Mouse (Mus musculus): ENCODE measurements around the gene Rspo4. TPM values are rescaled to one million over a fixed set of nuclear protein-coding genes. Genes with fewer than 3 reads are reported as not detected.

Rspo4 gene
- polyA plus RNA-seq, 1 experiment from 2014 or later: not detected

GRCm38 (mm10) chr2:151914120-151914519 lies 71.4 kb downstream of the Rspo4 start:
- H3K4me1 ChIP-seq (replicated peaks): 0 out of 2 replicates have a peak, but pooled peaks cover 3% of the 10 kb centered on the region
- no peak for ATAC-seq (ENCODE audit: low read depth)
- H3K27ac ChIP-seq: no peak overlapping the region
- H3K9me3 ChIP-seq (replicated peaks): no peaks in the 10 kb centered on the region
- no peak for DNase-seq
- whole genome bisulfite sequencing (ENCODE audit: insufficient replicate concordance): 60% methylated on average over 5 of the region's 5 CpGs
- no peaks in the 10 kb centered on the region for H3K27me3 ChIP-seq
- H3K36me3 ChIP-seq: no peaks in the 10 kb centered on the region
- H3K9ac ChIP-seq: no peak overlapping the region
- no peak overlapping the region for H3K4me2 ChIP-seq
- no peak overlapping the region for H3K4me3 ChIP-seq (replicated peaks)

GRCm38 (mm10) chr2:151915111-151915510 lies 72.4 kb downstream of the Rspo4 start:
- DNase-seq (no peak), ATAC-seq (ENCODE audit: low read depth) (no peak)
- no peaks in the 10 kb centered on the region for H3K9me3 ChIP-seq (replicated peaks)
- H3K9ac ChIP-seq: no peak overlapping the region
- H3K27me3 ChIP-seq: no peaks in the 10 kb centered on the region
- no peaks in the 10 kb centered on the region for H3K36me3 ChIP-seq
- H3K4me3 ChIP-seq (replicated peaks): no peak overlapping the region
- 0 out of 2 replicates have a peak, but pooled peaks cover 3% of the 10 kb centered on the region for H3K4me1 ChIP-seq (replicated peaks)
- no peak overlapping the region for H3K4me2 ChIP-seq
- H3K27ac ChIP-seq: no peak overlapping the region
- 15% methylated on average over 2 of the region's 2 CpGs for WGBS (ENCODE audit: insufficient replicate concordance)

- H3K4me2 ChIP-seq: no peak overlapping the region
- DNase-seq (no peak), ATAC-seq (ENCODE audit: low read depth) (no peak)
- H3K4me3 ChIP-seq (replicated peaks): no peak overlapping the region
- 61% methylated on average over 13 of the region's 13 CpGs for WGBS (ENCODE audit: insufficient replicate concordance)
- no peak overlapping the region for H3K27ac ChIP-seq
- no peaks in the 10 kb centered on the region for H3K27me3 ChIP-seq
- H3K4me1 ChIP-seq (replicated peaks): 0 out of 2 replicates have a peak, but pooled peaks cover 2% of the 10 kb centered on the region
- H3K36me3 ChIP-seq: no peaks in the 10 kb centered on the region
- H3K9ac ChIP-seq: no peak overlapping the region
- H3K9me3 ChIP-seq (replicated peaks): no peaks in the 10 kb centered on the region
These were observed 73.5 kb downstream of the Rspo4 start for GRCm38 (mm10) chr2:151916061-151916831.

GRCm38 (mm10) chr2:151919140-151919539 lies 76.4 kb downstream of the Rspo4 start:
- ATAC-seq (ENCODE audit: low read depth) (no peak), DNase-seq (no peak)
- H3K36me3 ChIP-seq: no peaks in the 10 kb centered on the region
- no peak overlapping the region for H3K4me2 ChIP-seq
- H3K9me3 ChIP-seq (replicated peaks): no peaks in the 10 kb centered on the region
- no peaks in the 10 kb centered on the region for H3K27me3 ChIP-seq
- H3K27ac ChIP-seq: no peak overlapping the region
- no peak overlapping the region for H3K9ac ChIP-seq
- no peak overlapping the region for H3K4me3 ChIP-seq (replicated peaks)
- 62% methylated on average over 9 of the region's 9 CpGs for WGBS (ENCODE audit: insufficient replicate concordance)
- no peaks in the 10 kb centered on the region for H3K4me1 ChIP-seq (replicated peaks)

GRCm38 (mm10) chr2:151921068-151921467 lies 78.3 kb downstream of the Rspo4 start:
- Histone ChIP-seq H3K4me2 (no peak overlapping the region), H3K36me3 (no peaks in the 10 kb centered on the region), H3K9me3 (replicated peaks) (no peaks in the 10 kb centered on the region), H3K27me3 (no peaks in the 10 kb centered on the region), H3K27ac (no peak overlapping the region), H3K4me3 (replicated peaks) (no peak overlapping the region), H3K4me1 (replicated peaks) (peaks cover 6% of the 10 kb centered on the region; the same call in 1 of the 2 replicates), H3K9ac (no peak overlapping the region)
- DNase-seq (no peak), ATAC-seq (ENCODE audit: low read depth) (no peak)
- WGBS (ENCODE audit: insufficient replicate concordance): 54% methylated on average over 8 of the region's 8 CpGs

- H3K27me3 ChIP-seq: no peaks in the 10 kb centered on the region
- no peak for ATAC-seq (ENCODE audit: low read depth)
- H3K4me1 ChIP-seq (replicated peaks): peaks cover 6% of the 10 kb centered on the region; the same call in 1 of the 2 replicates
- H3K4me3 ChIP-seq (replicated peaks): no peak overlapping the region
- H3K9ac ChIP-seq: no peak overlapping the region
- WGBS (ENCODE audit: insufficient replicate concordance): 52% methylated on average over 4 of the region's 4 CpGs
- DNase-seq: no peak
- H3K27ac ChIP-seq: no peak overlapping the region
- no peak overlapping the region for H3K4me2 ChIP-seq
- no peaks in the 10 kb centered on the region for H3K9me3 ChIP-seq (replicated peaks)
- H3K36me3 ChIP-seq: no peaks in the 10 kb centered on the region
These were observed 78.9 kb downstream of the Rspo4 start for GRCm38 (mm10) chr2:151921596-151921995.

Other genes with a start within 250 kb of the Rspo4 start
- 0.06 TPM in 1 of 2 replicates, not detected in the other for gene Snph, start 210.3 kb upstream of the Rspo4 start, polyA plus RNA-seq (2015; fragmentation: Nextera tagmentation; extraction: Ambion mirVana)
- gene Rad21l, start 174.4 kb upstream of the Rspo4 start, polyA plus RNA-seq (2015; fragmentation: Nextera tagmentation; extraction: Ambion mirVana): not detected in 2 replicates
- 0.07 TPM in 2 replicates for gene Tmem74b, start 140.9 kb upstream of the Rspo4 start, polyA plus RNA-seq (2015; fragmentation: Nextera tagmentation; extraction: Ambion mirVana)
- gene Psmf1, start 98.7 kb upstream of the Rspo4 start, polyA plus RNA-seq (2015; fragmentation: Nextera tagmentation; extraction: Ambion mirVana): 49.1 and 51.6 TPM in 2 replicates
- 0.06 TPM in 1 of 2 replicates, not detected in the other for gene Angpt4, start 68.3 kb downstream of the Rspo4 start, polyA plus RNA-seq (2015; fragmentation: Nextera tagmentation; extraction: Ambion mirVana)
- gene Fam110a, start 137.3 kb downstream of the Rspo4 start, polyA plus RNA-seq (2015; fragmentation: Nextera tagmentation; extraction: Ambion mirVana): 10.9 and 11.2 TPM in 2 replicates
- 1.3 and 1.5 TPM in 2 replicates for gene Slc52a3, start 153.6 kb downstream of the Rspo4 start, polyA plus RNA-seq (2015; fragmentation: Nextera tagmentation; extraction: Ambion mirVana)
- gene Scrt2, start 238.6 kb downstream of the Rspo4 start, polyA plus RNA-seq (2015; fragmentation: Nextera tagmentation; extraction: Ambion mirVana): not detected in 2 replicates

Measured in liver, embryonic 13.5 days (tissue).